In the genomic region with DNA sequence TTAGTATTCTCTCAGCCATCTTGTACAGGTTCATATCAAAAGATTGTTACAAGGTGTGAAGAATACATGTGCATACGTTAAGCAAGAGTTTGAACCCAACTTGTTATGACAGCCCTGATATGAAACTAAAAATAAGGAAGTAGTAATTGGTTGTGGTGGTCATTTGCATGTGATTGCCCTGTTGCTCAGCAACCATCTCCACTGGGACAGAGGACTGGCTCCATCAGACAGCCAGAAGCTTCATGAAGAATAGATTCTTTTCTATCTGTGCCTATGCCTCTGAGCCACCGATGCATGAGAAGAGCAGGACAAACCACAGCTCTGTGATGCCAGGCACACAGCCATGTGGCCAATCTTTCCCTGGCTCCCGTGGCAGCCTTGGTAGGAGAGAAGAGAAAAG, we compare ENCODE assay signal across 14 mouse cellular contexts. TPM values are rescaled to one million over a fixed set of nuclear protein-coding genes. Genes with fewer than 3 reads are reported as not detected.
DNase-seq lines count a peak whose midpoint lies in the region; ATAC-seq and TF ChIP-seq lines count a peak whose summit lies in the region.
"Had no signal": no experiment of that assay in that cellular context is flagged by ENCODE, and none has a peak within 500 bp of the region (broad histone marks: within the 10 kb centered on the region; RNA-seq: fewer than 3 reads in every experiment).

No protein-coding gene starts in this region.

- no peak for TF ChIP-seq CTCF in MEL (IDR thresholded peaks at IDR 0.05 in 2 of 3, conservative IDR thresholded peaks at IDR 0.05 in 1 of 3; ENCODE audit: control insufficient read depth in 1 of 3, insufficient read depth in 1 of 3, low read depth in 2 of 3, low read length in 3 of 3, poor library complexity in 1 of 3, severe bottlenecking in 1 of 3)

- no peaks in the 10 kb centered on the region for H3K36me3 ChIP-seq in MEL (ENCODE audit: control insufficient read depth in 1 of 2, insufficient read depth in 2 of 2, low read length in 2 of 2)
- H3K36me3 ChIP-seq: embryonic facial prominence, embryonic 15.5 days had no signal

- peak; percentile 100 for ATAC-seq in megakaryocyte progenitor cell, adult 5-6 weeks (replicated peaks; ENCODE audit: poor library complexity)
- ATAC-seq: intestine, embryonic 16.5 days had no signal

- no peak for TF ChIP-seq RAD21 in MEL (IDR thresholded peaks at IDR 0.05; ENCODE audit: low read depth, low read length)

- intact Hi-C loops in left cerebral cortex, postnatal 4 days (cut with DNase I) = no loop called here

- DNase-seq in cerebellum, postnatal 10 days = peak; percentile 55 to 69
- DNase-seq in cerebellum, adult 8-10 months = no peak
- peak; percentile 45 for DNase-seq in left cerebral cortex, postnatal 4 days
- DNase-seq in left cerebral cortex, adult 8-10 months (ENCODE audit: low spot score in 2 of 2) = no peak
- DNase-seq in MEL (ENCODE audit: low read depth, low spot score) = peak; percentile 4
- no peak for DNase-seq in layer of hippocampus, postnatal 14 days (ENCODE audit: low spot score in 2 of 2)
- DNase-seq in embryo, embryonic 10 days (ENCODE audit: low spot score) = no peak
- DNase-seq: adrenal gland, postnatal 10 days; cerebellum, adult 9-11 months had no signal

- TF ChIP-seq EP300 in MEL (IDR thresholded peaks at IDR 0.05; ENCODE audit: low read depth in 1 of 2, low read length in 2 of 2) = no peak

- H3K27ac ChIP-seq in MEL (ENCODE audit: control insufficient read depth, low read depth, low read length) = no peak overlapping the region
- H3K27ac ChIP-seq: embryonic facial prominence, embryonic 15.5 days; limb, embryonic 13.5 days had no signal

- no peaks in the 10 kb centered on the region for H3K79me2 ChIP-seq in MEL (ENCODE audit: control insufficient read depth, insufficient read depth, low read length, poor library complexity)

- H3K9ac ChIP-seq in MEL (ENCODE audit: control insufficient read depth, low read depth, low read length, poor library complexity, severe bottlenecking) = no peak overlapping the region
- H3K9ac ChIP-seq: embryonic facial prominence, embryonic 15.5 days; limb, embryonic 13.5 days had no signal

- no peak for TF ChIP-seq POLR2A in MEL (IDR thresholded peaks at IDR 0.05; ENCODE audit: control insufficient read depth in 1 of 2, insufficient read depth in 1 of 2, low read depth in 1 of 2, low read length in 2 of 2, poor library complexity in 1 of 2)

- no peak overlapping the region for H3K4me3 ChIP-seq in MEL (ENCODE audit: control insufficient read depth in 1 of 2, insufficient read depth in 1 of 2, low read depth in 2 of 2, low read length in 2 of 2)
- H3K4me3 ChIP-seq: embryonic facial prominence, embryonic 15.5 days; limb, embryonic 13.5 days had no signal

- H3K9me3 ChIP-seq in MEL (replicated peaks; ENCODE audit: insufficient read depth, low read length) = no peaks in the 10 kb centered on the region
- H3K9me3 ChIP-seq: embryonic facial prominence, embryonic 15.5 days had no signal

- no peaks in the 10 kb centered on the region for H3K27me3 ChIP-seq in MEL (ENCODE audit: control insufficient read depth in 1 of 2, insufficient read depth in 2 of 2, low read length in 2 of 2)
- H3K27me3 ChIP-seq: embryonic facial prominence, embryonic 15.5 days; limb, embryonic 13.5 days had no signal

- H3K4me1 ChIP-seq in MEL (ENCODE audit: control insufficient read depth in 1 of 2, insufficient read depth in 2 of 2, low read length in 2 of 2) = no peaks in the 10 kb centered on the region
- H3K4me1 ChIP-seq: embryonic facial prominence, embryonic 15.5 days had no signal

TF ChIP-seq in MEL, 35 proteins besides CTCF, POLR2A, EP300 and RAD21:
- no peak for TF ChIP-seq NELFE (IDR thresholded peaks at IDR 0.05; ENCODE audit: low read depth, low read length)
- TF ChIP-seq BHLHE40 (IDR thresholded peaks at IDR 0.05; ENCODE audit: borderline replicate concordance, low read depth, low read length) = no peak
- no peak for TF ChIP-seq SIN3A (IDR thresholded peaks at IDR 0.05; ENCODE audit: low read length)
- TF ChIP-seq JUND (IDR thresholded peaks at IDR 0.05; ENCODE audit: low read depth, low read length) = no peak
- TF ChIP-seq POLR2AphosphoS2 (IDR thresholded peaks at IDR 0.05; ENCODE audit: low read length) = no peak
- no peak for TF ChIP-seq ZMIZ1 (IDR thresholded peaks at IDR 0.05; ENCODE audit: low read depth, low read length)
- TF ChIP-seq ZNF384 (IDR thresholded peaks at IDR 0.05; ENCODE audit: low read depth, low read length) = no peak
- TF ChIP-seq ZC3H11A (IDR thresholded peaks at IDR 0.05; ENCODE audit: low read depth, low read length) = no peak
- TF ChIP-seq GATA1 (IDR thresholded peaks at IDR 0.05; ENCODE audit: low read depth, low read length) = no peak
- TF ChIP-seq MXI1 (IDR thresholded peaks at IDR 0.05; ENCODE audit: low read depth, low read length) = no peak
- no peak for TF ChIP-seq ETS1 (IDR thresholded peaks at IDR 0.05; ENCODE audit: low read depth, low read length)

RNA-seq across cellular contexts. Expression of gene Pdlim3, which starts 14.5 kb away (rescaled TPM):
- total RNA-seq in left cerebral cortex, postnatal 4 days (2021) = 1 to 10 TPM in 1 of 2 experiments, under 1 TPM in 1; 0.26 to 1.0 TPM
- total RNA-seq in left cerebral cortex, adult 8-10 months (2022) = 1 to 10 TPM; 1.2 to 2.3 (median 1.9) TPM
- not detected in 2 replicates for total RNA-seq in MEL (2012; rRNA removed)
- polyA plus RNA-seq in MEL (2012; ENCODE audit: insufficient read depth in 1 of 2, insufficient read length in 2 of 2, low read depth in 1 of 2, low replicate concordance in 2 of 2, missing spikeins in 1 of 2) = not detected
- not detected in 2 replicates for total RNA-seq in megakaryocyte progenitor cell, adult 5-6 weeks (2015)
- not detected in 2 replicates for total RNA-seq in megakaryocyte progenitor cell, adult 5-6 weeks (2017)
- 1 to 10 TPM; 1.1 to 2.3 TPM for total RNA-seq in layer of hippocampus, postnatal 14 days (2021)
- total RNA-seq: megakaryocyte-erythroid progenitor cell, adult 5-6 weeks had no signal

RNA-seq across cellular contexts. Expression of gene Ccdc110, which starts 34.6 kb away (rescaled TPM):
- 1 to 10 TPM; 1.1 to 1.2 TPM for total RNA-seq in left cerebral cortex, postnatal 4 days (2021)
- total RNA-seq in left cerebral cortex, adult 8-10 months (2022) = 1 to 10 TPM in 1 of 4 experiments, under 1 TPM in 3; 0.53 to 1.2 (median 0.77) TPM
- total RNA-seq in MEL (2012; rRNA removed) = not detected in 2 replicates
- not detected for polyA plus RNA-seq in MEL (2012; ENCODE audit: insufficient read depth in 1 of 2, insufficient read length in 2 of 2, low read depth in 1 of 2, low replicate concordance in 2 of 2, missing spikeins in 1 of 2)
- not detected in 2 replicates for total RNA-seq in megakaryocyte progenitor cell, adult 5-6 weeks (2015)
- not detected in 2 replicates for total RNA-seq in megakaryocyte progenitor cell, adult 5-6 weeks (2017)
- 1 to 10 TPM; 1.1 TPM for total RNA-seq in layer of hippocampus, postnatal 14 days (2021)
- total RNA-seq: megakaryocyte-erythroid progenitor cell, adult 5-6 weeks had no signal
- polyA plus RNA-seq: embryonic facial prominence, embryonic 15.5 days; intestine, embryonic 16.5 days had no signal

Comparison
In these comparisons a context has a peak if more than half of its experiments do, and no peak if none do; other contexts are left out.
1. DNase-seq: peak in cerebellum, postnatal 10 days (2 of 2), left cerebral cortex, postnatal 4 days (single experiment) and MEL (single experiment); none in cerebellum, adult 8-10 months (single experiment), left cerebral cortex, adult 8-10 months (0 of 2), layer of hippocampus, postnatal 14 days (0 of 2) and embryo, embryonic 10 days (single experiment).